Mouse (Mus musculus) MEL (cell line): ENCODE data around the gene Itpkc.

Experiments
- BHLHE40 ChIP-seq: IDR thresholded peaks from 2 replicates; pipeline ENCODE4 v1.6.1; 2012; ENCODE audit warnings: low read depth, mild to moderate bottlenecking, inconsistent platforms, low read length, improper control_type of control experiment, borderline replicate concordance
- CHD1 ChIP-seq: IDR thresholded peaks from 2 replicates; pipeline ENCODE4 v1.6.1; 2012; ENCODE audit warnings: low read depth, mild to moderate bottlenecking, inconsistent platforms, low read length, improper control_type of control experiment
- CTCF ChIP-seq, 3 experiments: IDR thresholded peaks in 2 of 3; conservative IDR thresholded peaks in 1 of 3; 2 replicates each; pipeline ENCODE4 v1.5.1; 2011 to 2012; ENCODE audit warnings: low read length in 3 of 3, low read depth in 2 of 3, mild to moderate bottlenecking in 2 of 3, improper control_type of control experiment in 1 of 3, inconsistent platforms in 1 of 3, mixed read lengths in 1 of 3, moderate library complexity in 1 of 3; ENCODE audit not compliant: control insufficient read depth in 1 of 3, insufficient read depth in 1 of 3, poor library complexity in 1 of 3, severe bottlenecking in 1 of 3
- EP300 ChIP-seq, 2 experiments: IDR thresholded peaks; 2 replicates each; pipeline ENCODE4 v1.6.1; 2011; ENCODE audit warnings: improper control_type of control experiment in 2 of 2, low read length in 2 of 2, low read depth in 1 of 2, mild to moderate bottlenecking in 1 of 2
- GATA1 ChIP-seq: IDR thresholded peaks from 2 replicates; pipeline ENCODE4 v1.6.1; 2011; ENCODE audit warnings: low read depth, low read length, improper control_type of control experiment
- RCOR1 ChIP-seq: IDR thresholded peaks from 2 replicates; pipeline ENCODE4 v1.6.1; 2012; ENCODE audit warnings: low read depth, mild to moderate bottlenecking, inconsistent platforms, low read length, improper control_type of control experiment
- SMC3 ChIP-seq: IDR thresholded peaks from 2 replicates; pipeline ENCODE4 v1.6.1; 2011; ENCODE audit warnings: low read depth, low read length, improper control_type of control experiment
- TBP ChIP-seq: IDR thresholded peaks from 2 replicates; pipeline ENCODE4 v1.8.0; 2011; ENCODE audit warnings: low read depth, low read length, improper control_type of control experiment
- UBTF ChIP-seq: IDR thresholded peaks from 2 replicates; pipeline ENCODE4 v1.6.1; 2012; ENCODE audit warnings: low read depth, mild to moderate bottlenecking, inconsistent platforms, low read length, improper control_type of control experiment, moderate library complexity, borderline replicate concordance; ENCODE audit not compliant: insufficient read depth
- USF1 ChIP-seq: IDR thresholded peaks from 2 replicates; pipeline ENCODE4 v1.6.1; 2014; ENCODE audit warnings: low read depth, mild to moderate bottlenecking, inconsistent platforms, low read length, improper control_type of control experiment, moderate library complexity

DNA sequence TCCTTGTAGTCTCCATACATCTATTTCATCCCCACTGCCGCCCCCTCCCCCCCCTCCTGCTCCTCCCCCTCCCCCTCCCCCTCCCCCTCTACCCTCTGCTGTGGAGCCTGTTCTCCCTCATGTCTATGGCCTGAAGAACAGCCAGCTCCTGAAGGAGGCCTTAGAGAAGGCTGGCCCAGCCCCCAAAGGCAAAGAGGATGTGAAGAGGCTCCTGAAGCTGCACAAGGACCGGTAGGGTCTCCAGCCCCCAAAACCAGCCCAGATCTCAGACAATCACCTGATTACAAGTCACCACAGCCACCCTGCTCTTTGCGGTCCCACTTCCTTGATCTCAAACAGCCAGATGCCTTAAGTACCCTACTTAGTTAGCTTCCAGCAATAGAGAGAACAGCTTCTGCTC, 31.3 kb downstream of the Itpkc start:
- TF ChIP-seq USF1 (no peak), CTCF (IDR thresholded peaks at IDR 0.05 in 2 of 3, conservative IDR thresholded peaks at IDR 0.05 in 1 of 3; ENCODE audit: control insufficient read depth in 1 of 3, insufficient read depth in 1 of 3, low read depth in 2 of 3, low read length in 3 of 3, poor library complexity in 1 of 3, severe bottlenecking in 1 of 3) (no peak), UBTF (no peak), RCOR1 (no peak), TBP (no peak), BHLHE40 (no peak), CHD1 (no peak), EP300 (IDR thresholded peaks at IDR 0.05; ENCODE audit: low read depth in 1 of 2, low read length in 2 of 2) (no peak), SMC3 (no peak), GATA1 (no peak)
